8 mouse cellular contexts compared by ENCODE assay signal in genomic region chr9:102716481-102717163, GRCm38 (mm10). TPM values are rescaled to one million over a fixed set of nuclear protein-coding genes. Genes with fewer than 3 reads are reported as not detected.
DNase-seq lines count a peak whose midpoint lies in the region; ATAC-seq and TF ChIP-seq lines count a peak whose summit lies in the region.

Gene Amotl2 (plus strand): TSS chr9:102716672.

- TF ChIP-seq EP300 in liver, postnatal 0 days (IDR thresholded peaks at IDR 0.05; ENCODE audit: low read depth) = no peak

- ATAC-seq in hindbrain, embryonic 16.5 days = no peak
- no peak for ATAC-seq in liver, postnatal 0 days

- H3K4me2 ChIP-seq in hindbrain, embryonic 16.5 days (ENCODE audit: low read length) = peak within 1 kb of the TSS; percentile 93
- H3K4me2 ChIP-seq in liver, postnatal 0 days (ENCODE audit: low read depth, low read length) = peak within 1 kb of the TSS; percentile 81

- H3K4me3 ChIP-seq in gastrocnemius, adult 2 months = peak within 1 kb of the TSS; percentile 99
- H3K4me3 ChIP-seq in hindbrain, embryonic 16.5 days (ENCODE audit: low read length) = peak within 1 kb of the TSS; percentile 89
- H3K4me3 ChIP-seq in liver, postnatal 0 days (ENCODE audit: low read depth, low read length) = peak within 1 kb of the TSS; percentile 61

- WGBS in hindbrain, embryonic 16.5 days = 5% methylated on average over 22 of the region's 22 CpGs
- WGBS in liver, postnatal 0 days (ENCODE audit: insufficient replicate concordance) = 10% methylated on average over 22 of the region's 22 CpGs

- H3K27ac ChIP-seq in gastrocnemius, adult 2 months = peak within 1 kb of the TSS; percentile 99
- H3K27ac ChIP-seq in hindbrain, embryonic 16.5 days (ENCODE audit: low read depth, low read length) = peak within 1 kb of the TSS; percentile 98
- peak within 1 kb of the TSS; percentile 92 for H3K27ac ChIP-seq in liver, postnatal 0 days (ENCODE audit: low read depth)

- intact Hi-C loops in gastrocnemius, adult 2 months (cut with DNase I) = loop anchor here (1.0 kb wide), 1 partner anchor 63 kb away; no protein-coding TSS in a partner anchor

- H3K4me1 ChIP-seq in hindbrain, embryonic 16.5 days (ENCODE audit: control insufficient read depth, insufficient read depth, low read depth, low read length) = peaks cover 38% of the 10 kb centered on the region
- peaks cover 40% of the 10 kb centered on the region for H3K4me1 ChIP-seq in liver, postnatal 0 days (ENCODE audit: insufficient read depth)

- DNase-seq in kidney, adult 11 months = peak; percentile 19
- DNase-seq in kidney, postnatal 10 days = no peak
- DNase-seq in R1 (ENCODE audit: low read depth, low spot score) = peak; percentile 60
- DNase-seq in gastrocnemius, adult 2 months = no peak
- no peak for DNase-seq in liver, postnatal 0 days
- no peak for DNase-seq in cerebellum, adult 9-10 months
- no peak for DNase-seq in spleen, postnatal 36 days (ENCODE audit: low spot score in 2 of 2)

- no peaks in the 10 kb centered on the region for H3K9me3 ChIP-seq in hindbrain, embryonic 16.5 days (ENCODE audit: control insufficient read depth, low read length)
- no peaks in the 10 kb centered on the region for H3K9me3 ChIP-seq in liver, postnatal 0 days (ENCODE audit: low read length)

- H3K36me3 ChIP-seq in hindbrain, embryonic 16.5 days (ENCODE audit: control insufficient read depth, insufficient read depth, low read length) = peaks cover 5% of the 10 kb centered on the region
- peaks cover 2% of the 10 kb centered on the region; the same call in 1 of the 2 replicates for H3K36me3 ChIP-seq in liver, postnatal 0 days (replicated peaks; ENCODE audit: insufficient read depth, low read length)

- H3K9ac ChIP-seq in hindbrain, embryonic 16.5 days (ENCODE audit: low read depth, low read length) = peak within 1 kb of the TSS; percentile 98
- H3K9ac ChIP-seq in liver, postnatal 0 days (replicated peaks) = peak within 1 kb of the TSS; percentile 81

- TF ChIP-seq CTCF in gastrocnemius, adult 2 months (IDR thresholded peaks at IDR 0.05) = no peak
- TF ChIP-seq CTCF in liver, postnatal 0 days (IDR thresholded peaks at IDR 0.05; ENCODE audit: low read depth) = no peak

- no peaks in the 10 kb centered on the region for H3K27me3 ChIP-seq in hindbrain, embryonic 16.5 days (replicated peaks; ENCODE audit: control insufficient read depth, insufficient read depth, low read length)
- peaks cover 12% of the 10 kb centered on the region; the same call in 1 of the 2 replicates for H3K27me3 ChIP-seq in liver, postnatal 0 days (ENCODE audit: insufficient read depth, low read length)

RNA-seq across cellular contexts. Expression of gene Amotl2, which starts in this region (rescaled TPM):
- 10 to 100 TPM; 13.7 to 28.5 TPM for total RNA-seq in gastrocnemius, adult 2 months (2021)
- 40.7 and 47.5 TPM in 2 replicates for polyA plus RNA-seq in hindbrain, embryonic 16.5 days (2015; fragmentation: Nextera tagmentation; extraction: Ambion mirVana)
- polyA plus RNA-seq in liver, postnatal 0 days (2015; fragmentation: Nextera tagmentation; extraction: Ambion mirVana) = 5.7 and 6.5 TPM in 2 replicates

Comparison
In these comparisons a context has a peak if more than half of its experiments do, and no peak if none do; other contexts are left out.
1. DNase-seq: peak in kidney, adult 11 months (single experiment) and R1 (single experiment); none in kidney, postnatal 10 days (single experiment), gastrocnemius, adult 2 months (single experiment), liver, postnatal 0 days (single experiment), cerebellum, adult 9-10 months (single experiment) and spleen, postnatal 36 days (0 of 2).
2. Peak in every context shown above with its lines, with median percentiles within 50 percentile points of each other: H3K27ac ChIP-seq and H3K4me3 ChIP-seq.